Mouse (Mus musculus): Measurements from ENCODE around the gene Ipo8.

The Ipo8 gene

GRCm38 (mm10) chr6:148830748-148831727 is at the start of gene Ipo8:
Gene Ipo8, minus strand, starts transcription at chr6:148831467.
- DNase-seq (ENCODE audit: low spot score), result peak; percentile 95

- no peak for DNase-seq (ENCODE audit: low spot score)
These were observed 42.6 kb upstream of the Ipo8 start for GRCm38 (mm10) chr6:148873911-148874310.

GRCm38 (mm10) chr6:148845629-148846028 is 14.4 kb upstream of the Ipo8 start:
- no peak for DNase-seq (ENCODE audit: low spot score)

- no peak for DNase-seq (ENCODE audit: low spot score)
These were observed 10.5 kb upstream of the Ipo8 start for GRCm38 (mm10) chr6:148841760-148842159.

- DNase-seq (ENCODE audit: low spot score), result no peak
These were observed 7.2 kb upstream of the Ipo8 start for GRCm38 (mm10) chr6:148838460-148838859.

GRCm38 (mm10) chr6:148831728-148832121 is 458 bp upstream of the Ipo8 start:
- no peak for DNase-seq (ENCODE audit: low spot score)

- DNase-seq (ENCODE audit: low spot score), result no peak
These were observed 916 bp downstream of the Ipo8 start for GRCm38 (mm10) chr6:148830355-148830747.

GRCm38 (mm10) chr6:148826119-148826518 is 5.1 kb downstream of the Ipo8 start:
- no peak for DNase-seq (ENCODE audit: low spot score)

GRCm38 (mm10) chr6:148818624-148819343 is 12.5 kb downstream of the Ipo8 start:
- no peak for DNase-seq (ENCODE audit: low spot score)

GRCm38 (mm10) chr6:148816751-148817150 is 14.5 kb downstream of the Ipo8 start:
- DNase-seq (ENCODE audit: low spot score), result no peak

- DNase-seq (ENCODE audit: low spot score), result no peak
These were observed 20.1 kb downstream of the Ipo8 start for GRCm38 (mm10) chr6:148811117-148811516.

GRCm38 (mm10) chr6:148799773-148800172 is 31.5 kb downstream of the Ipo8 start:
- no peak for DNase-seq (ENCODE audit: low spot score)

- no peak for DNase-seq (ENCODE audit: low spot score)
These were observed 36.1 kb downstream of the Ipo8 start for GRCm38 (mm10) chr6:148795145-148795544.

GRCm38 (mm10) chr6:148789010-148789673 is 42.1 kb downstream of the Ipo8 start:
- no peak for DNase-seq (ENCODE audit: low spot score)

GRCm38 (mm10) chr6:148786186-148786585 is 45.1 kb downstream of the Ipo8 start:
- no peak for DNase-seq (ENCODE audit: low spot score)

GRCm38 (mm10) chr6:148784418-148784817 is 46.8 kb downstream of the Ipo8 start:
- DNase-seq (ENCODE audit: low spot score), result no peak

GRCm38 (mm10) chr6:148776236-148776635 is 55.0 kb downstream of the Ipo8 start:
- DNase-seq (ENCODE audit: low spot score), result no peak

GRCm38 (mm10) chr6:148771423-148771822 is 59.8 kb downstream of the Ipo8 start:
- no peak for DNase-seq (ENCODE audit: low spot score)

GRCm38 (mm10) chr6:148768419-148768818 is 62.8 kb downstream of the Ipo8 start:
- DNase-seq (ENCODE audit: low spot score), result no peak

GRCm38 (mm10) chr6:148767228-148767627 is 64.0 kb downstream of the Ipo8 start:
- DNase-seq (ENCODE audit: low spot score), result no peak

GRCm38 (mm10) chr6:148761967-148762712 is 69.1 kb downstream of the Ipo8 start:
- no peak for DNase-seq (ENCODE audit: low spot score)

- DNase-seq (ENCODE audit: low spot score), result no peak
These were observed 69.8 kb downstream of the Ipo8 start for GRCm38 (mm10) chr6:148761475-148761874.
